Comparison of ENCODE assay signal across 16 mouse cellular contexts in the genomic region with DNA sequence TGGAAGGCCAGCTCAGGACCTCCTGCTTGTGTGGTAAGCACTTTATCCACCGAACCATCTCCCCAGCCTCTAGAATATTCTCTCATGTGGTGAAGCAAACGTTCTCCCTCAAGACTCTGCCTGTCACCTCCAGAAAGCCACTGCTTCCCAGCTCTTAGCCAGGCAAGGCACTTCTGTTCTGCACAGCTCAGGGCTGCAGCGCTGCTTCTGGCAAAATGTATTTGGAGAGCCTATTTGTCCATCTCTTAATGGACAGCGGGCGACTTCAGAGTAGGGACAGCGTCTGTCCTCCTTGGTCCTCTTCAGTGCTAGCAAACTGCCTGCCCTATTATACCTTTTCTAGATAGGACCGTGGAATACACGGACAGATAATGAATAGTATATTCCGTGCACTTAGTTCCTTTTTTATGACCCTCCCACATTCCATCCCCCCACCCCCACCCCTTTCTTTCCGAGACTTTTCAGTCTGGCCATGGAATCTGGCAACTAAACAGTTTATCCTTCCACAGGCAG. TPM values are rescaled to one million over a fixed set of nuclear protein-coding genes. Genes with fewer than 3 reads are reported as not detected.
DNase-seq lines count a peak whose midpoint lies in the region; ATAC-seq and TF ChIP-seq lines count a peak whose summit lies in the region.
"Had no signal": no experiment of that assay in that cellular context is flagged by ENCODE, and none has a peak within 500 bp of the region (broad histone marks: within the 10 kb centered on the region; RNA-seq: fewer than 3 reads in every experiment).

No protein-coding gene starts in this region.

- WGBS in heart, embryonic 15.5 days: 60% methylated on average over 10 of the region's 10 CpGs
- WGBS in lung, embryonic 15.5 days: 39% methylated on average over 10 of the region's 10 CpGs
- WGBS in hindbrain, postnatal 0 days: 40% methylated on average over 10 of the region's 10 CpGs
- 51% methylated on average over 10 of the region's 10 CpGs for WGBS in neural tube, embryonic 15.5 days
- whole genome bisulfite sequencing in liver, embryonic 11.5 days: 66% methylated on average over 10 of the region's 10 CpGs

- H3K9ac ChIP-seq in heart, embryonic 15.5 days: no peak overlapping the region
- no peak overlapping the region for H3K9ac ChIP-seq in lung, embryonic 15.5 days
- peak overlapping the region; percentile 21; the same call in 1 of the 2 replicates for H3K9ac ChIP-seq in hindbrain, postnatal 0 days (replicated peaks; ENCODE audit: low read length)
- no peak overlapping the region; the same call in 1 of the 2 replicates for H3K9ac ChIP-seq in neural tube, embryonic 15.5 days (replicated peaks)
- no peak overlapping the region for H3K9ac ChIP-seq in liver, embryonic 11.5 days (ENCODE audit: low read depth, low read length)

- H3K27me3 ChIP-seq in heart, embryonic 15.5 days: no peaks in the 10 kb centered on the region
- no peaks in the 10 kb centered on the region for H3K27me3 ChIP-seq in lung, embryonic 15.5 days
- H3K27me3 ChIP-seq in hindbrain, postnatal 0 days (ENCODE audit: insufficient read depth, low read length): no peaks in the 10 kb centered on the region
- no peaks in the 10 kb centered on the region for H3K27me3 ChIP-seq in neural tube, embryonic 15.5 days (replicated peaks)
- no peaks in the 10 kb centered on the region for H3K27me3 ChIP-seq in liver, embryonic 11.5 days (replicated peaks; ENCODE audit: control insufficient read depth, insufficient read depth, low read length)
- H3K27me3 ChIP-seq: Patski had no signal

- intact Hi-C loops in heart, postnatal 14 days (cut with DNase I): no loop called here

- no peaks in the 10 kb centered on the region for H3K9me3 ChIP-seq in heart, embryonic 15.5 days (replicated peaks)
- no peaks in the 10 kb centered on the region for H3K9me3 ChIP-seq in lung, embryonic 15.5 days
- H3K9me3 ChIP-seq in hindbrain, postnatal 0 days (ENCODE audit: low read length): 0 out of 2 replicates have a peak, but pooled peaks cover 2% of the 10 kb centered on the region
- H3K9me3 ChIP-seq in neural tube, embryonic 15.5 days (replicated peaks): no peaks in the 10 kb centered on the region
- no peaks in the 10 kb centered on the region for H3K9me3 ChIP-seq in liver, embryonic 11.5 days (ENCODE audit: control insufficient read depth, low read length)

- peak overlapping the region; percentile 6; the same call in 1 of the 2 replicates for H3K4me2 ChIP-seq in heart, embryonic 15.5 days
- peak overlapping the region; percentile 37 for H3K4me2 ChIP-seq in lung, embryonic 15.5 days
- peak overlapping the region; percentile 46 for H3K4me2 ChIP-seq in hindbrain, postnatal 0 days (ENCODE audit: low read depth, low read length)
- H3K4me2 ChIP-seq in neural tube, embryonic 15.5 days: peak overlapping the region; percentile 29
- H3K4me2 ChIP-seq in liver, embryonic 11.5 days: no peak overlapping the region

- TF ChIP-seq CTCF in hindbrain, postnatal 0 days (IDR thresholded peaks at IDR 0.05; ENCODE audit: low read depth): no peak

- H3K36me3 ChIP-seq in heart, embryonic 15.5 days: no peaks in the 10 kb centered on the region
- no peaks in the 10 kb centered on the region for H3K36me3 ChIP-seq in lung, embryonic 15.5 days
- no peaks in the 10 kb centered on the region for H3K36me3 ChIP-seq in hindbrain, postnatal 0 days (ENCODE audit: insufficient read depth, low read length)
- no peaks in the 10 kb centered on the region for H3K36me3 ChIP-seq in neural tube, embryonic 15.5 days
- H3K36me3 ChIP-seq in liver, embryonic 11.5 days (ENCODE audit: control insufficient read depth, insufficient read depth, low read length): no peaks in the 10 kb centered on the region

- no peak for DNase-seq in heart, postnatal 14 days
- no peak for DNase-seq in lung, postnatal 14 days
- peak; percentile 28 for DNase-seq in hindbrain, postnatal 0 days (ENCODE audit: low spot score)
- no peak for DNase-seq in liver, embryonic 11.5 days (ENCODE audit: low spot score)
- DNase-seq: adrenal gland, adult 8-10 months; embryo, embryonic 11 days; heart, adult 11 months; kidney, postnatal 4 days; lung, adult 2 months had no signal

- no peak overlapping the region for H3K4me3 ChIP-seq in heart, embryonic 15.5 days
- H3K4me3 ChIP-seq in lung, embryonic 15.5 days: no peak overlapping the region
- no peak overlapping the region for H3K4me3 ChIP-seq in hindbrain, postnatal 0 days (ENCODE audit: low read length)
- no peak overlapping the region for H3K4me3 ChIP-seq in neural tube, embryonic 15.5 days (replicated peaks)
- H3K4me3 ChIP-seq in liver, embryonic 11.5 days (ENCODE audit: low read depth, low read length): no peak overlapping the region

- H3K27ac ChIP-seq in heart, embryonic 15.5 days: no peak overlapping the region
- H3K27ac ChIP-seq in lung, embryonic 15.5 days: peak overlapping the region; percentile 50
- peak overlapping the region; percentile 76 for H3K27ac ChIP-seq in hindbrain, postnatal 0 days
- peak overlapping the region; percentile 72 for H3K27ac ChIP-seq in neural tube, embryonic 15.5 days (replicated peaks)
- no peak overlapping the region for H3K27ac ChIP-seq in liver, embryonic 11.5 days (ENCODE audit: low read depth, low read length)

- H3K4me1 ChIP-seq in heart, embryonic 15.5 days (replicated peaks): peaks cover 5% of the 10 kb centered on the region; the same call in 1 of the 2 replicates
- H3K4me1 ChIP-seq in lung, embryonic 15.5 days: peaks cover 16% of the 10 kb centered on the region
- H3K4me1 ChIP-seq in hindbrain, postnatal 0 days (ENCODE audit: insufficient read depth, low read length): peaks cover 4% of the 10 kb centered on the region; the same call in 1 of the 2 replicates
- H3K4me1 ChIP-seq in neural tube, embryonic 15.5 days: peaks cover 18% of the 10 kb centered on the region
- no peaks in the 10 kb centered on the region; the same call in 1 of the 2 replicates for H3K4me1 ChIP-seq in liver, embryonic 11.5 days (replicated peaks; ENCODE audit: control insufficient read depth, insufficient read depth, low read length)

- no peak for ATAC-seq in heart, embryonic 15.5 days (replicated peaks; ENCODE audit: insufficient number of reproducible peaks, insufficient read depth, low FRiP score, low read depth)
- no peak for ATAC-seq in lung, embryonic 15.5 days (ENCODE audit: borderline replicate concordance, extremely low read depth, low FRiP score, low TSS enrichment)
- ATAC-seq in hindbrain, postnatal 0 days: peak; percentile 35
- ATAC-seq in neural tube, embryonic 15.5 days (ENCODE audit: low FRiP score): 0 out of 2 replicates have a peak, but pooled peaks have one; percentile 29
- ATAC-seq in activated CD4-positive, CD25-positive, alpha-beta regulatory T cell, adult 4 months: no peak
- no peak for ATAC-seq in liver, embryonic 11.5 days (replicated peaks; ENCODE audit: low FRiP score)
- ATAC-seq: Patski had no signal

RNA-seq across cellular contexts. Expression of a gene that starts 1.5 kb away (rescaled TPM):
- 0.16 TPM in 1 of 2 replicates, not detected in the other for polyA plus RNA-seq in heart, embryonic 15.5 days (2015; fragmentation: Nextera tagmentation; extraction: Ambion mirVana)
- total RNA-seq in heart, postnatal 14 days (2021): not detected
- 0.52 and 0.72 TPM in 2 replicates for polyA plus RNA-seq in lung, embryonic 15.5 days (2015; fragmentation: Nextera tagmentation; extraction: Ambion mirVana)
- total RNA-seq in hindbrain, postnatal 0 days (2014; rRNA removed): 0.11 and 0.21 TPM in 2 replicates
- polyA plus RNA-seq in hindbrain, postnatal 0 days (2015; fragmentation: Nextera tagmentation; extraction: Ambion mirVana): 0.32 and 0.39 TPM in 2 replicates
- 0.14 and 0.40 TPM in 2 replicates for polyA plus RNA-seq in neural tube, embryonic 15.5 days (2015; fragmentation: Nextera tagmentation; extraction: Ambion mirVana)
- not detected for polyA plus RNA-seq in activated CD4-positive, CD25-positive, alpha-beta regulatory T cell, adult 4 months (2017; shearing (Covaris generic))
- polyA plus RNA-seq in liver, embryonic 11.5 days (2014; fragmentation: Nextera tagmentation; extraction: Ambion mirVana): 11.3 and 11.9 TPM in 2 replicates
- total RNA-seq: left cerebral cortex, adult 8-10 months had no signal
- polyA plus RNA-seq: Patski had no signal

RNA-seq across cellular contexts. Expression of a gene that starts 14.9 kb away (rescaled TPM):
- polyA plus RNA-seq in heart, embryonic 15.5 days (2015; fragmentation: Nextera tagmentation; extraction: Ambion mirVana): 0.05 and 0.08 TPM in 2 replicates
- total RNA-seq in heart, postnatal 14 days (2021): not detected
- polyA plus RNA-seq in lung, embryonic 15.5 days (2015; fragmentation: Nextera tagmentation; extraction: Ambion mirVana): not detected in 2 replicates
- total RNA-seq in hindbrain, postnatal 0 days (2014; rRNA removed): 0.22 and 2.0 TPM in 2 replicates
- polyA plus RNA-seq in hindbrain, postnatal 0 days (2015; fragmentation: Nextera tagmentation; extraction: Ambion mirVana): 0.05 and 0.06 TPM in 2 replicates
- 0.10 and 0.19 TPM in 2 replicates for polyA plus RNA-seq in neural tube, embryonic 15.5 days (2015; fragmentation: Nextera tagmentation; extraction: Ambion mirVana)
- under 1 TPM; 0.31 to 0.74 TPM for polyA plus RNA-seq in activated CD4-positive, CD25-positive, alpha-beta regulatory T cell, adult 4 months (2017; shearing (Covaris generic))
- 0.03 and 0.16 TPM in 2 replicates for polyA plus RNA-seq in liver, embryonic 11.5 days (2014; fragmentation: Nextera tagmentation; extraction: Ambion mirVana)
- total RNA-seq: hematopoietic stem cell, adult 5-6 weeks had no signal
- polyA plus RNA-seq: Patski had no signal

Comparison
In these comparisons a context has a peak if more than half of its experiments do, and no peak if none do; other contexts are left out.
1. ATAC-seq: peak in hindbrain, postnatal 0 days (single experiment) and neural tube, embryonic 15.5 days (single experiment); none in heart, embryonic 15.5 days (single experiment), lung, embryonic 15.5 days (single experiment), activated CD4-positive, CD25-positive, alpha-beta regulatory T cell, adult 4 months (single experiment) and liver, embryonic 11.5 days (single experiment).
2. H3K27ac ChIP-seq: peak in lung, embryonic 15.5 days (single experiment), hindbrain, postnatal 0 days (single experiment) and neural tube, embryonic 15.5 days (single experiment); none in heart, embryonic 15.5 days (single experiment) and liver, embryonic 11.5 days (single experiment).